ENCODE assay signal across 8 mouse cellular contexts in genomic region chr2:147433120-147433519, GRCm38 (mm10).
DNase-seq lines count a peak whose midpoint lies in the region; ATAC-seq and TF ChIP-seq lines count a peak whose summit lies in the region.

No protein-coding gene starts in this region.

- no peak overlapping the region for H3K9ac ChIP-seq in lung, embryonic 14.5 days

- no peak overlapping the region for H3K27ac ChIP-seq in lung, embryonic 14.5 days (ENCODE audit: low read depth)

- no peaks in the 10 kb centered on the region for H3K27me3 ChIP-seq in lung, embryonic 14.5 days (ENCODE audit: insufficient read depth, low read length)

- WGBS in lung, embryonic 14.5 days, result 22% methylated on average over 5 of the region's 5 CpGs

- no peaks in the 10 kb centered on the region for H3K9me3 ChIP-seq in lung, embryonic 14.5 days (ENCODE audit: low read depth, low read length)

- no peak for ATAC-seq in cerebellum, adult (ENCODE audit: insufficient number of reproducible peaks, low FRiP score, low TSS enrichment)
- no peak for ATAC-seq in lung, embryonic 14.5 days (ENCODE audit: insufficient read depth)

- peak; percentile 67 for TF ChIP-seq CTCF in lung, embryonic 14.5 days (IDR thresholded peaks at IDR 0.05; ENCODE audit: low read depth)

- no peaks in the 10 kb centered on the region for H3K36me3 ChIP-seq in lung, embryonic 14.5 days (ENCODE audit: insufficient read depth)

- H3K4me1 ChIP-seq in lung, embryonic 14.5 days (ENCODE audit: insufficient read depth), result no peaks in the 10 kb centered on the region

- peak; percentile 2 for DNase-seq in cerebellum, adult 9-10 months
- peak; percentile 19 to 41 for DNase-seq in left cerebral cortex, adult 18-20 months (ENCODE audit: low spot score in 2 of 2)
- no peak for DNase-seq in left cerebral cortex, adult 8-10 months (ENCODE audit: low spot score in 2 of 2)
- peak; percentile 52 for DNase-seq in adrenal gland, postnatal 10 days
- DNase-seq in lung, embryonic 14.5 days, result peak; percentile 49
- DNase-seq in spleen, adult 18-20 months, result no peak
- no peak for DNase-seq in thymus, postnatal 36 days

- no peak overlapping the region for H3K4me2 ChIP-seq in lung, embryonic 14.5 days

- no peak overlapping the region for H3K4me3 ChIP-seq in lung, embryonic 14.5 days (ENCODE audit: low read depth, low read length)

Comparison
In these comparisons a context has a peak if more than half of its experiments do, and no peak if none do; other contexts are left out.
1. DNase-seq: peak in cerebellum, adult 9-10 months (single experiment), left cerebral cortex, adult 18-20 months (2 of 2), adrenal gland, postnatal 10 days (single experiment) and lung, embryonic 14.5 days (single experiment); none in left cerebral cortex, adult 8-10 months (0 of 2), spleen, adult 18-20 months (0 of 2) and thymus, postnatal 36 days (0 of 2).